Mouse (Mus musculus): ENCODE results near the gene Pou6f1. TPM values are rescaled to one million over a fixed set of nuclear protein-coding genes. Genes with fewer than 3 reads are reported as not detected.
"Not testable (repeated sequence)": the region's sequence is repeated elsewhere in the genome, so short reads cannot be mapped to it uniquely, and the experiment has no call there.

The Pou6f1 gene
- polyA plus RNA-seq, 1 experiment from 2014 or later = 54.5 TPM

DNA sequence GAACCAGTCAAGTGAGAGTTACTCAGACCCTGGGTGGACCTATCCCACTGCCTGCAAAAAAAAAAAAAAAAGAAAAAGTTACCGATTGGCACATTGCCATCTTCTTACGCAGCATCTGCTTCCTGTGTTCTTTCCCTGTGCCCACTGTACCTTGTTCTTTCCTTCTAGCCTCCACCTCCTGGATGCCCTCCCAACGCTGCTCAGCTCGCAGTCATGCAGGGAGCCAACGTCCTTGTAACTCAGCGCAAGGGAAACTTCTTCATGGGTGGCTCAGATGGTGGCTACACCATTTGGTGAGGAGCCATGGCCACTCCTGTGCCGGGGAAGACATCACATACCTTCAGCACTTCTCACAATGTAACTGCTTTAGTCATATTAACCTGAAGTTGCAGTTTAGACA lies 19.4 kb upstream of the Pou6f1 start:
- ATAC-seq (no peak), DNase-seq (ENCODE audit: low read depth, low spot score) (no peak)
- in situ Hi-C loops (cut with MboI; ENCODE audit: low pct_unique_long_range_greater_than_20kb) = no loop called here
- no peak for TF ChIP-seq CTCF (IDR thresholded peaks at IDR 0.05)
- POLR2A ChIA-PET = no interaction called here
- CTCF ChIA-PET = no interaction called here
- no peaks in the 10 kb centered on the region for H3K27me3 ChIP-seq

DNA sequence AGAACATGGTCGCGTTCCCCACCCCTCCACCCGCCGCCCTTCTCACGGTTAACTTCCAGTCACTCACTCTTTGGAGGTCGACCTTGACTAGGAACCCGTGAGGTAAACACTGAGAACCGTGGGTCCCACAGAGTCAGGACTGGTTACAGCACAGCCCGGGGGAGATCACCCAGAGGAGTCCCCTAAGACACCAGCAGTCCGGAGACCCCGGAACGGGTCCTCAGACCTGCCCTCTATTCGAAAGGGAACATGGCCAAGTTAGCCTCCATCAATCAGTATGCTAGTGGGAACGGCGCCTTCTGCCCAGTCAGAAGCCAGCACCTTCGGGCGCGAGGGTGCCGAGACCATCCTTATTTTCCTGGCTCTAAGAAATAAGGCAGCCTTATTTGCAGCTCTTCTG lies 16.4 kb upstream of the Pou6f1 start:
- TF ChIP-seq CTCF (IDR thresholded peaks at IDR 0.05) = no peak
- no peak for DNase-seq (ENCODE audit: low read depth, low spot score)
- in situ Hi-C loops (cut with MboI; ENCODE audit: low pct_unique_long_range_greater_than_20kb) = no loop called here
- no peaks in the 10 kb centered on the region for H3K27me3 ChIP-seq
- POLR2A ChIA-PET = no interaction called here
- ATAC-seq = no peak
- CTCF ChIA-PET = no interaction called here

DNA sequence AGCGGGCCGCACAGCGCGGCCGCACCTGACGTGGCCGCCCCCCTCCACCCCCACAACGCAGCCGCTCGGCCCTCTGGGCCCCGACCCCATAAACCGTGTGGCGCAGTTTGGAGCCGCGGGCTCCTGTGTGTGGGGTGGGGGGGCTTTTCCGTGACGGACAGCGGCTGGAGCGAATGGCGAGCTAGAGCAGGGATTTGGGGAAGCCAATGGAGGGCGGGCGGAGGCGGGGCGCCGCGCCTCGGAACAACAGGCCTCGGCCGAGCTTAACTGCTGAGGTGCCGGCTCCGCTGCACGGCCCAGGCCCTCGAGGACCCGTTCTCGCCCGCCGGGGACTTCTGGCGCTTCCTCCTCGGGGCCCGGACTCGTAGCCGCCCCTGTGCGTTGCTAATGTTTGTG lies 16.0 kb upstream of the Pou6f1 start:
- DNase-seq (ENCODE audit: low read depth, low spot score) (no peak), ATAC-seq (peak; percentile 57)
- in situ Hi-C loops (cut with MboI; ENCODE audit: low pct_unique_long_range_greater_than_20kb) = no loop called here
- POLR2A ChIA-PET = interaction anchor here (1.4 kb wide), 1 partner anchor 77 kb away, joined by 13 read pairs; no protein-coding TSS in a partner anchor
- no peaks in the 10 kb centered on the region for H3K27me3 ChIP-seq
- CTCF ChIA-PET = no interaction called here
- TF ChIP-seq CTCF (IDR thresholded peaks at IDR 0.05) = no peak

DNA sequence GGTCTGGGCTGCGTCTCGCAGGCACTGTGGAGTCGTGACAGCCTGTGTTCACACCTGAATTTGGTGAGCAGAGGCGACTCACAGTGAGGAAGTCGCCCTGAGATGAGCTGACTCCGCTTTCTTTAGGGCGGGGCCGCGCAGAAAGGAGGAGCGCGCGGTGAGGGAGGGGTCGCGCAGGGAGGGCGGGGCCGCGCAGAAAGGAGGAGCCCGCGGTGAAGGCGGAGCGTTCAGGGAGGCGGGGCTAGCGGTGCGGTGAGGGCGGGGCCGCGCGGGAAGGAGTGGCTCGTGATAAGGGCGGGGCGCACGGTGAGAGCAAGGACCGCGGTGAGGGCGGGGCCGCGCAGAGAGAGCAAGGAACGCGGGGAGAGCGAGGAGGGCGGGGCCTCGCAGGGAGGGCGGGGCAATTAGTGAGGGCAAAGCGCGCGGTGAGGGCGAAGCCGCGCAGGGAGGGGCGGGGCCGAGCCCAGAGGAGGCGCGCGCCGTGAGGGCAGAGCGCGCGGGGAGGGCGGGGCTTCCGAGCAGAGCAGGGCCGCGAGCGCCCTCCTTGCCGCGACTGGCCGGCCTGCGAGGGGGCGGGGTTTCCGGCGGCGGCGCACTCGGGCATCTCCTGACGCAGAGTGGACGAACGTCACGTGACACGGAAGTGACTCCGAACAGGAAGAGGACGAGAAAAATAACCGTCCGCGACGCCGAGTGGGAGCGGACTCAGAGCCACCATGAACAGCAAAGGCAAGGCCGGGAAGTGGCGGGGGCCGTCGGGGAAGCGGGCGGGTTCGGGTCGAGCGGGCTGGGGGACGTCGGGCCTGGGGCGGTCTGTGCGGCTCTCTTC lies 15.4 kb upstream of the Pou6f1 start, which contains the start of gene Dazap2:
TSS of gene Dazap2 (plus strand) at position 354 of the 829 bp plus-strand sequence.
- DNase-seq (ENCODE audit: low read depth, low spot score) = peak; percentile 81
- ChIA-PET POLR2A (interaction anchor here (1.4 kb wide), 1 partner anchor 77 kb away, joined by 13 read pairs; no protein-coding TSS in a partner anchor), CTCF (interaction anchor here (1.2 kb wide), 1 partner anchor 77 kb away, joined by 4 read pairs; no protein-coding TSS in a partner anchor)
- in situ Hi-C loops (cut with MboI; ENCODE audit: low pct_unique_long_range_greater_than_20kb) = loop anchor here (5.0 kb wide), 2 partner anchors 83 to 153 kb away; no protein-coding TSS in a partner anchor
- no peak for TF ChIP-seq CTCF (IDR thresholded peaks at IDR 0.05)
- H3K27me3 ChIP-seq = no peaks in the 10 kb centered on the region
- ATAC-seq = peak; percentile 75

DNA sequence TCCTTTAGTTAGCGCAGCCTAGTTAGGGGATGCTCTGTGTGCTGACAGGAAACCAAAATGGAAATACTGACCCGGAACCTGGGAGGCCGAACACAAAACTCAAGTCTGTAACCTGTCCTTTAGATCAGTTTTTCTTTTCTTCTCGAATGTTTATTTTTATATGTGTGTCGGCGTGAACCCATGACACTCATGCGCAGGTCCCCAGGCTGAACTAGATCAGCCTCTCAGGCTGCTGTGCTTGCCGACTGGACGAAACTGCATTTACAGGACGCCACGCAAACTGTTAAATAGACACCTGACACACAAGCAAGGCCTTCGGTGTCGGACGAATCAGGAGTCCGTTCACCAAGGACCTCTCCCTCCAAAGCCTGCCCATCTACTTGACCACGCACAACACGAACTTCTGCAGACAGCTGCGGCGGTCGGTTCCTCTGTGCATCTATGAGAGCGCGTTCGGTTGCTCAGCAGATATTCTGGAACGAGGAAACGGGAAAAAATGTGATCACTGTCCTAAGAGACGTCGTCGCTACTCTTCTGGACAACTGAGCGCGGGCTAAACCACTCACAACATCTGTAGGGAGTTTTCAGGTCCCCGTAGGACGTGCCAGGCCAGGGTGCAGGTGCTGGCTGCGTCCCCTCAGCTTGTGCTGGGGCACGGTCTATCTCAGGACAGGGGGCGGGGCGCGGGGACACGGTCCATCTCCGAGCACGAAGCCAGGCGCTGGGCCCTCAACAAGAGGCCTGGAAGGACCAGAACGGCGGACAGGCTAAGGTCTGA lies 14.6 kb upstream of the Pou6f1 start:
- in situ Hi-C loops (cut with MboI; ENCODE audit: low pct_unique_long_range_greater_than_20kb) = loop anchor here (5.0 kb wide), 2 partner anchors 82 to 152 kb away; no protein-coding TSS in a partner anchor
- no peak for DNase-seq (ENCODE audit: low read depth, low spot score)
- CTCF ChIA-PET = interaction anchor here (1.0 to 1.2 kb wide), 3 partner anchors 76 to 148 kb away, joined by 3 to 7 read pairs (median 4); no protein-coding TSS in a partner anchor
- POLR2A ChIA-PET = interaction anchor here (0.5 to 1.4 kb wide), 4 partner anchors 15 to 153 kb away, joined by 3 to 13 read pairs (median 4); partner anchors contain the start of gene Pou6f1
- no peak for ATAC-seq
- no peak for TF ChIP-seq CTCF (IDR thresholded peaks at IDR 0.05)
- no peaks in the 10 kb centered on the region for H3K27me3 ChIP-seq

DNA sequence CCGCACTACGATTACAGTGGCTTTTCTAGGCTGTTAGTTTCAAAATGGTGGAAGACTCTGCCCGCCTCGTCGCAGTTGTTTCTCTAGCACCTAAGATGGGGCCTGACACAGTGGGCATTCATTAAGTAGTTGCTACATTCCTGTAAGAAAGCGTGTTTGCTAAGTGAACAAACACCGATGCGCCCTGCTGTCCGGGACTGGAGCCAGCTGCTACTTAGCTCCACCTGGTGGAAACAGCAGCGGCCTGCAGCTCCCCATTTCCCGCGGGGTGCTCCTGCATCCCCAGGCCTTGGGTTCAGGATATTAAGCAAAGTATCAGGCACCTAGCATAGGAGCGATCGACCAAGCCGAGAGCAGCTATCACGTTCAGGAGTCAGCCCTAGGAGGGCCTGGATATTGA lies 13.8 kb upstream of the Pou6f1 start:
- H3K27me3 ChIP-seq = no peaks in the 10 kb centered on the region
- ATAC-seq (no peak), DNase-seq (ENCODE audit: low read depth, low spot score) (no peak)
- CTCF ChIA-PET = interaction anchor here (1.0 to 1.8 kb wide), 4 partner anchors 63 to 150 kb away, joined by 3 to 7 read pairs (median 6); no protein-coding TSS in a partner anchor
- in situ Hi-C loops (cut with MboI; ENCODE audit: low pct_unique_long_range_greater_than_20kb) = loop anchor here (5.0 kb wide), 2 partner anchors 81 to 151 kb away; no protein-coding TSS in a partner anchor
- POLR2A ChIA-PET = interaction anchor here (0.5 to 0.8 kb wide), 3 partner anchors 14 to 152 kb away, joined by 3 to 5 read pairs (median 4); partner anchors contain the start of gene Pou6f1
- TF ChIP-seq CTCF (IDR thresholded peaks at IDR 0.05) = no peak

DNA sequence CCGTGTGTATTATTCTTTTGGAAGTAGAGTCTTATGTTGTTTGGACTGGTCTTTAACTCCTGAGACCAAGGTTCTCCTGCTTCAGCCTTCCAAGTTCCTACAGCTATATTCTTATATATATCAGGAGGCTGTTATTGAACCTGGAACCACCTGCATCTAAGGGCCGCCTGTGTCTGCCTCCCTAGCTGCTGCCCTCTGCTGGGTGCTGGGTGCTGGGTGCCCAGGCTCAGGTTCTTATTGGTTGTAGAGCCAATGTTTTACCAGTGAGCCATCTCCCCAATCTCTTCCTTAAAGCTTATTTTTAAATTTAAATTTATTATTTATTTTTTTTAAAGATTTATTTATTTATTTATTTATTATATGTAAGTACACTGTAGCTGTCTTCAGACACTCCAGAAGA lies 12.6 kb upstream of the Pou6f1 start:
- H3K27me3 ChIP-seq = no peaks in the 10 kb centered on the region
- no peak for TF ChIP-seq CTCF (IDR thresholded peaks at IDR 0.05)
- ATAC-seq (no peak), DNase-seq (ENCODE audit: low read depth, low spot score) (no peak)
- in situ Hi-C loops (cut with MboI; ENCODE audit: low pct_unique_long_range_greater_than_20kb) = loop anchor here (5.0 kb wide), 2 partner anchors 80 to 150 kb away; no protein-coding TSS in a partner anchor
- ChIA-PET POLR2A (no interaction called here), CTCF (interaction anchor here (0.6 to 2.0 kb wide), 10 partner anchors 10 to 161 kb away, joined by 3 to 7 read pairs (median 4); no protein-coding TSS in a partner anchor)

DNA sequence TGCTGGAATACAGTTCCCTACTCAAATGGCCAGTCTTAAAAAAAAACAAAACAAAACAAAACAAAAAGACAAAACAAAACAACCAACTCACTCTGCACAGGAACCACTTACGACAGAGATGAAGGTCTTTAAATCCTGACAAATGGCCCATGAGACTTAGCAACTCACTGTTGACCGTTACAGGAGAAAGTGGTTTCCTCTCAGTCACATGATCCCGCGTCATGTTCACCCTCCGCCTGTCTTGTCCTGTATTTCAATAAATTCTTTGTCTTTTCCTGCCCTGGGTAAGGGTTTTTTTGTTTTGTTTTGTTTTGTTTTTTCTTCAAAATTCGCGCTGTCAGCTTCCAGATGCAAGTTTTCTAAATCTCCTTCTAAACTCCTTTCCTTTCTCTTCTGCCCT lies 12.2 kb upstream of the Pou6f1 start:
- in situ Hi-C loops (cut with MboI; ENCODE audit: low pct_unique_long_range_greater_than_20kb) = loop anchor here (5.0 kb wide), 2 partner anchors 80 to 150 kb away; no protein-coding TSS in a partner anchor
- no peak for ATAC-seq

DNA sequence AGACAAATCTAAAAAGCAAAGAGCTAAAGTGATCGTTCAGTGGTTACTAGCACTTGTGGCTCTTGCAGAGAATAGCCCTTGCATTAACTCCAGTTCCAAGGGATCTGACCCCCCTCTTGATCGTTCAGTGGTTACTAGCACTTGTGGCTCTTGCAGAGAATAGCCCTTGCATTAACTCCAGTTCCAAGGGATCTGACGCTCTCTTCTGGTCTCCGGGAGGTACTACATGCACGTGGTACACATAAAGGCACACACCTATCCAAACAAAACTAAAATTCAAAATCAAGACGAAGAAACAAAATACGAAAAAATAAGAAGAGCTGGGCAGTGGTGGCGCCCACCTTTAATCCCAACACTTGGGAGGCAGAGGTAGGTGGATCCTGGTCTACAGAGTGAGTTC lies 6.9 kb upstream of the Pou6f1 start:
- POLR2A ChIA-PET; DNase-seq (ENCODE audit: low read depth, low spot score); ATAC-seq; in situ Hi-C loops (cut with MboI; ENCODE audit: low pct_unique_long_range_greater_than_20kb); H3K27me3 ChIP-seq: not testable (repeated sequence)
- CTCF ChIA-PET = interaction anchor here (0.8 to 2.9 kb wide), 5 partner anchors 31 to 141 kb away, joined by 3 to 6 read pairs (median 3); no protein-coding TSS in a partner anchor

More for the DNA sequence above, 12.2 kb upstream of the Pou6f1 start:
- H3K27me3 ChIP-seq = no peaks in the 10 kb centered on the region
- no peak for TF ChIP-seq CTCF (IDR thresholded peaks at IDR 0.05)
- DNase-seq (ENCODE audit: low read depth, low spot score) = no peak
- ChIA-PET POLR2A (no interaction called here), CTCF (interaction anchor here (0.8 to 2.0 kb wide), 9 partner anchors 10 to 160 kb away, joined by 3 to 7 read pairs (median 4); no protein-coding TSS in a partner anchor)

DNA sequence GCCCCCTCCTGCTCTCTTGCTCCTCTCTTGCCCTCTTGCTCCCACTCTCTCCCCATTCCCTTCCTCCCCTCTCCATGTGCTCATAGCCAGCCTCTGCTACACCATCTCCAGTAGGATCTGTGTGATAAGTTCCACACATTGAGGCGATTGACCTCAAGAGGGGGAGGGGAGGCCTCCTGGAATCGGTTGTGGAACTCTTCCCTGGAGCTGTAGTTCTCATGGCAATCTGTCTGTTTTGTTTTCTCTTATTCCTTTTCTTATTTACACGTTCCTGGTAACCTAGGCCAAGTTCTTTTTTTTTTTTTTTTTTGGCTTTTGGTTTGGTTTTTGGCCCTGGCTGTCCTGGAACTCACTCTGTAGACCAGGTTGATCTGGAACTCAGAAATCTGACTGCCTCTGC lies 1.9 kb upstream of the Pou6f1 start:
- ATAC-seq (no peak), DNase-seq (ENCODE audit: low read depth, low spot score) (no peak)
- ChIA-PET POLR2A (interaction anchor here (3.4 kb wide), 1 partner anchor 50 kb away, joined by 9 read pairs; the partner anchor contains the start of gene Tfcp2), CTCF (interaction anchor here (1.0 kb wide), 1 partner anchor 11 kb away, joined by 3 read pairs; no protein-coding TSS in a partner anchor)
- in situ Hi-C loops (cut with MboI; ENCODE audit: low pct_unique_long_range_greater_than_20kb) = no loop called here
- TF ChIP-seq CTCF (IDR thresholded peaks at IDR 0.05) = no peak
- H3K27me3 ChIP-seq = no peaks in the 10 kb centered on the region

All from Patski (cell line).